Mouse (Mus musculus): ENCODE measurements at regions not wholly inside any gene's neighbourhood (a gene's known extent, or its start where the extent isn't known, plus 50 kb on each side); places are given as distances from the start of the nearest gene placed in this dataset.

GRCm38 (mm10) chr4:4556126-4556525 lies 237.0 kb downstream of the Impad1 start:
- TF ChIP-seq ZC3H11A (IDR thresholded peaks at IDR 0.05; ENCODE audit: borderline replicate concordance, low read depth, low read length) (no peak), HCFC1 (IDR thresholded peaks at IDR 0.05; ENCODE audit: borderline replicate concordance, insufficient read depth, low read length) (no peak), MAFK (IDR thresholded peaks at IDR 0.05; ENCODE audit: insufficient read depth, low read depth, low read length) (no peak), CHD2 (IDR thresholded peaks at IDR 0.05; ENCODE audit: low read depth, low read length) (no peak), ZNF384 (IDR thresholded peaks at IDR 0.05; ENCODE audit: low read depth, low read length) (no peak)
- DNase-seq (ENCODE audit: low read depth, low spot score): no peak
- peak overlapping the region; percentile 60 for H3K27ac ChIP-seq (ENCODE audit: insufficient read depth, low read depth, low read length, poor library complexity, severe bottlenecking)
- 0 out of 4 replicates have a peak, but pooled peaks cover 0 to 2% of the 10 kb centered on the region in 2 experiments for H3K4me1 ChIP-seq (ENCODE audit: control insufficient read depth in 2 of 2, insufficient read depth in 2 of 2, low read length in 2 of 2, poor library complexity in 1 of 2)
- H3K9ac ChIP-seq (ENCODE audit: insufficient read depth, low read depth, low read length, poor library complexity, severe bottlenecking): peak overlapping the region; percentile 64
- H3K9me3 ChIP-seq (ENCODE audit: control insufficient read depth, insufficient read depth, low read depth, low read length): peaks cover 2% of the 10 kb centered on the region
- H3K4me3 ChIP-seq (ENCODE audit: insufficient read depth in 1 of 2, low read depth in 1 of 2, low read length in 2 of 2, poor library complexity in 1 of 2, severe bottlenecking in 1 of 2): peak overlapping the region; percentile 48 to 58
- in situ Hi-C loops (cut with MboI; ENCODE audit: low sequenced_read_pairs in 2 of 2, unreplicated experiment in 2 of 2): no loop called here
- H3K36me3 ChIP-seq (ENCODE audit: control insufficient read depth, insufficient read depth, low read length, poor library complexity, severe bottlenecking): no peaks in the 10 kb centered on the region

GRCm38 (mm10) chr4:4550301-4550700 lies 242.9 kb downstream of the Impad1 start:
- Histone ChIP-seq H3K9me3 (ENCODE audit: control insufficient read depth, insufficient read depth, low read depth, low read length) (peaks cover 2% of the 10 kb centered on the region), H3K27ac (ENCODE audit: insufficient read depth, low read depth, low read length, poor library complexity, severe bottlenecking) (peak overlapping the region; percentile 99; the same call in 1 of the 2 replicates), H3K9ac (ENCODE audit: insufficient read depth, low read depth, low read length, poor library complexity, severe bottlenecking) (no peak overlapping the region; the same call in 1 of the 2 replicates), H3K4me1 (ENCODE audit: control insufficient read depth in 2 of 2, insufficient read depth in 2 of 2, low read length in 2 of 2, poor library complexity in 1 of 2) (peaks cover 0 to 10% of the 10 kb centered on the region in 2 experiments; a peak in 1 of 4 replicates), H3K4me3 (ENCODE audit: insufficient read depth in 1 of 2, low read depth in 1 of 2, low read length in 2 of 2, poor library complexity in 1 of 2, severe bottlenecking in 1 of 2) (no peak overlapping the region), H3K36me3 (ENCODE audit: control insufficient read depth, insufficient read depth, low read length, poor library complexity, severe bottlenecking) (no peaks in the 10 kb centered on the region)
- peak; percentile 61 for DNase-seq (ENCODE audit: low read depth, low spot score)
- in situ Hi-C loops (cut with MboI; ENCODE audit: low sequenced_read_pairs in 2 of 2, unreplicated experiment in 2 of 2): no loop called here
- TF ChIP-seq MAFK (IDR thresholded peaks at IDR 0.05; ENCODE audit: insufficient read depth, low read depth, low read length) (no peak), CHD2 (IDR thresholded peaks at IDR 0.05; ENCODE audit: low read depth, low read length) (no peak), ZC3H11A (IDR thresholded peaks at IDR 0.05; ENCODE audit: borderline replicate concordance, low read depth, low read length) (no peak), HCFC1 (IDR thresholded peaks at IDR 0.05; ENCODE audit: borderline replicate concordance, insufficient read depth, low read length) (no peak), ZNF384 (IDR thresholded peaks at IDR 0.05; ENCODE audit: low read depth, low read length) (no peak)

- peak overlapping the region; percentile 99 for H3K27ac ChIP-seq (ENCODE audit: insufficient read depth, low read depth, low read length, poor library complexity, severe bottlenecking)
- H3K9me3 ChIP-seq (ENCODE audit: control insufficient read depth, insufficient read depth, low read depth, low read length): peaks cover 2% of the 10 kb centered on the region
- in situ Hi-C loops (cut with MboI; ENCODE audit: low sequenced_read_pairs in 2 of 2, unreplicated experiment in 2 of 2): no loop called here
- H3K9ac ChIP-seq (ENCODE audit: insufficient read depth, low read depth, low read length, poor library complexity, severe bottlenecking): no peak overlapping the region
- H3K36me3 ChIP-seq (ENCODE audit: control insufficient read depth, insufficient read depth, low read length, poor library complexity, severe bottlenecking): no peaks in the 10 kb centered on the region
- DNase-seq (ENCODE audit: low read depth, low spot score): no peak
- TF ChIP-seq HCFC1 (IDR thresholded peaks at IDR 0.05; ENCODE audit: borderline replicate concordance, insufficient read depth, low read length) (no peak), MAFK (IDR thresholded peaks at IDR 0.05; ENCODE audit: insufficient read depth, low read depth, low read length) (no peak), ZC3H11A (IDR thresholded peaks at IDR 0.05; ENCODE audit: borderline replicate concordance, low read depth, low read length) (no peak), ZNF384 (IDR thresholded peaks at IDR 0.05; ENCODE audit: low read depth, low read length) (no peak), CHD2 (IDR thresholded peaks at IDR 0.05; ENCODE audit: low read depth, low read length) (no peak)
- H3K4me1 ChIP-seq (ENCODE audit: control insufficient read depth in 2 of 2, insufficient read depth in 2 of 2, low read length in 2 of 2, poor library complexity in 1 of 2): peaks cover 0 to 10% of the 10 kb centered on the region in 2 experiments; a peak in 1 of 4 replicates
- H3K4me3 ChIP-seq (ENCODE audit: insufficient read depth in 1 of 2, low read depth in 1 of 2, low read length in 2 of 2, poor library complexity in 1 of 2, severe bottlenecking in 1 of 2): no peak overlapping the region
Observed at GRCm38 (mm10) chr4:4549893-4550292, 243.3 kb downstream of the Impad1 start.

DNA sequence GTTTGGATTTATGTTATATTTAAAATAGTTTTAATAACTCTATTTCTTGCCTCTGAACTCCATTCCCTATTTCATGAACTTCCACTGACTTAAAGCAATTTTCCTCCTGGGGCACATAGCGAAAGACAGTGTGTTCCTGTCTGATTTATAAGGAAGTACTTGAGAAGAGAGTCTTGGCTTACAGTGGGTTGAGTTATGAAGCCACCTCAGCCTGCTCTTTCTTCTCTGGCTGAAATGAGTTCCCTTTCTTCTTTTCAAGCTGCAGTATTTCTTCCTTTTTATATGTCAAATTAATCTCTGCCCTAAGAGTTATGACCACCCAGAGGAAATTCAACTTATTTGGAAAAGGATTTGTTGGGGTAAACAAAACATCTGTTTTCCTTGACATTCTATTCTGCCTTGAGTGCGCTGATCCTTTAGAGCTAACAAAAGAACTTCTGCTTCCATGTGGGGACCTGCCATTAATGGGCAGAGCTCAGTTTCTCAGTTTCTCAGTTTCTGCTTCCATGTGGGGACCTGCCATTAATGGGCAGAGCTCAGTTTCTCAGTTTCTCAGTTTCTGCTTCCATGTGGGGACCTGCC lies 255.9 kb downstream of the Impad1 start:
- in situ Hi-C loops (cut with MboI; ENCODE audit: low sequenced_read_pairs in 2 of 2, unreplicated experiment in 2 of 2): no loop called here
- DNase-seq (ENCODE audit: low read depth, low spot score): no peak
- no peaks in the 10 kb centered on the region for H3K36me3 ChIP-seq (ENCODE audit: control insufficient read depth, insufficient read depth, low read length, poor library complexity, severe bottlenecking)
- TF ChIP-seq ZC3H11A (IDR thresholded peaks at IDR 0.05; ENCODE audit: borderline replicate concordance, low read depth, low read length) (no peak), CHD2 (IDR thresholded peaks at IDR 0.05; ENCODE audit: low read depth, low read length) (no peak), ZNF384 (IDR thresholded peaks at IDR 0.05; ENCODE audit: low read depth, low read length) (no peak), MAFK (IDR thresholded peaks at IDR 0.05; ENCODE audit: insufficient read depth, low read depth, low read length) (no peak), HCFC1 (IDR thresholded peaks at IDR 0.05; ENCODE audit: borderline replicate concordance, insufficient read depth, low read length) (no peak)
- no peak overlapping the region for H3K4me3 ChIP-seq (ENCODE audit: insufficient read depth in 1 of 2, low read depth in 1 of 2, low read length in 2 of 2, poor library complexity in 1 of 2, severe bottlenecking in 1 of 2)
- no peak overlapping the region for H3K9ac ChIP-seq (ENCODE audit: insufficient read depth, low read depth, low read length, poor library complexity, severe bottlenecking)
- H3K4me1 ChIP-seq (ENCODE audit: control insufficient read depth in 2 of 2, insufficient read depth in 2 of 2, low read length in 2 of 2, poor library complexity in 1 of 2): no peaks in the 10 kb centered on the region
- H3K9me3 ChIP-seq (ENCODE audit: control insufficient read depth, insufficient read depth, low read depth, low read length): no peaks in the 10 kb centered on the region
- H3K27ac ChIP-seq (ENCODE audit: insufficient read depth, low read depth, low read length, poor library complexity, severe bottlenecking): no peak overlapping the region

Data from ES-E14 (cell line).